Mouse (Mus musculus) B cell, adult 67 days (primary cell): Measurements from ENCODE around the gene Cdc40. TPM values are rescaled to one million over a fixed set of nuclear protein-coding genes. Genes with fewer than 3 reads are reported as not detected.

ENCODE experiments used
- total RNA-seq, 2 experiments: library from RNA; stranded (reverse); gene quantifications; 4 replicates each; pipeline ENCODE4 v1.2.4; 2023

Gene Cdc40
- 10 to 100 TPM; 51.0 to 55.5 TPM for total RNA-seq

DNA sequence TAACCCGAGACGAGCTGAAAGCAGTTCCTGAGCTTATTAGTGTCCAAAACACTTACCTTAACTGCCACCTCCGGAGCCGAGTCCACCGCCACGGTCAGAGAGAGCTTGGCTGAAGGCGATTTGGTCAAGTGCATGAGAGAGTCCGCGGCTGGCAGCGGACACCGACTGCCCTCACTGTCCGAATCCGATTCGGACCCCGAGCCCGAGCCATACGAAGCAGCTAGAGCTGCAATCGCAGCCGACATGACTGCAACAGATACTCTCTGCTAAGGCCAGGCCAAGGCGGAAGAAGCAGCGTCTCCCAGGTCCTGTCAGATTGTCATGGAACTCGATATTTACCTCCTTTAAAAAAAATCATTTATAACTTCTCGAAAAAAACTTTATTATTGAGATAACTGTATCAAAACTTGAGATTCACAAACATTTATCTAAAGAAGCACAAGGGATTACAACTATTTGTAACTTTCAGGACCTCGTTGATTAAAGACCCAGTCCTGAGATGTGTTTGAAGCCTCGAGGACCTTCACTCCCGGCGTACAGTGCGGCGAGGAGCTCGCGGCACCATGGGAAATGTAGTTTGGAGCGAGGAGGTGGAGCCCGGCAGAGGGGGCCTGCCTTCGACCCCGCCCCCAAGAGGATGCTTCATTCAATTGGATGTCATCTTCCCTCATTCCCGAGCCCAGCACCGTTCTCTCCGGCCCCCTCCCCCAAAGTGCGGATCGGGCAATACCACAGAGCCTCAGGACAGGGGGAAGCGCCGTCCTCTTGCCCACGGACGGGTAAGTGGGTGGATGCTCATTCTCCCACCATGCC lies at the start of gene Cdc40, which contains the start of gene Wasf1:
Gene Cdc40 (minus strand): TSS at position 481 of the 813 bp plus-strand sequence.
Gene Wasf1 (plus strand): TSS at position 645 of the 813 bp plus-strand sequence.

Other genes starting within 250 kb of the Cdc40 start
- gene Mettl24, start 200.0 kb downstream of the Cdc40 start, total RNA-seq = not detected
- gene Wasf1, start 164 bp upstream of the Cdc40 start, total RNA-seq = not detected
- not detected for gene Gpr6, start 189.0 kb upstream of the Cdc40 start, total RNA-seq